Mouse (Mus musculus): ENCODE measurements around the gene Ly6g6c.
"Not testable (repeated sequence)": the region's sequence is repeated elsewhere in the genome, so short reads cannot be mapped to it uniquely, and the experiment has no call there.

Ly6g6c gene

GRCm38 (mm10) chr17:35029691-35030532 is 35.3 kb upstream of the Ly6g6c start:
- CTCF ChIA-PET: interaction anchor here (0.6 to 1.2 kb wide), 2 partner anchors 30 to 81 kb away, joined by 3 to 5 read pairs; no protein-coding TSS in a partner anchor

DNA sequence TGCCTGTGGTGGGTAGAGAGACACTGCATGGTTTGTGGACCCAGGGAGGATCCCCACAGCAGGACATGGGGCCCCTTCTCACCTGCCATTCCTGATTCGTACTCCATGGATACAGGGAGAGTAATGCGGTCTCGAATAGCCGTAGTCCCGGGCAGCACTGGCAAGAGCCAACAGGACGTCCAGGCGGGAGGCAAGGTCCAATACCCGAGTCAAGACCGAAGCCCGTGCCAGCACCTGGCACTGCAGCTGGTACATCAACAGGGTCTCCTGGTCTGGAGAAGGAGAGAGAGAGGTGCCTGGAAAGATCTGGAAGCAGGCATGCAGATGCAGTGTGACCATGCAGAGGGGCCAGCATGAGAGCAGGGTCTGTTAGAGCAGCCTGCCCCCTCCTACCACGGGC is 33.9 kb upstream of the Ly6g6c start:
- CTCF ChIA-PET: no interaction called here

DNA sequence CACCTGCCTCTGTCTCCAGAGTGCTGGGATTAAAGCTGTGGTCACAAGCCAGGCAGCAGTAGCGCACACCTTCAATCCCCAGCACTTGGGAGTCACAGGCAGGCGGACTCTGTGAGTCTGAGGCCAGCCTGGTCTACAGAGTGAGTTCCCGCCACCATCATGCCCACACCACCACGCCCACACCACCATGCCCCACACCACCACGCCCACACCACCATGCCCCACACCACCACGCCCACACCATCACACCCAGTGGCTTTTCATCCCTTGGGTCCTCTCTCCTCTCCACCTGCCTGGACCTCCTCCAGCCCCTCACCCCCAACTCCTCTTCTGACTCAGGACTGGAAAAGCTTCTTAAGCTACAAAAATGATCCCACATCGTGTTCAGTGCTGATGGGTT is 33.3 kb upstream of the Ly6g6c start:
- CTCF ChIA-PET: no interaction called here

DNA sequence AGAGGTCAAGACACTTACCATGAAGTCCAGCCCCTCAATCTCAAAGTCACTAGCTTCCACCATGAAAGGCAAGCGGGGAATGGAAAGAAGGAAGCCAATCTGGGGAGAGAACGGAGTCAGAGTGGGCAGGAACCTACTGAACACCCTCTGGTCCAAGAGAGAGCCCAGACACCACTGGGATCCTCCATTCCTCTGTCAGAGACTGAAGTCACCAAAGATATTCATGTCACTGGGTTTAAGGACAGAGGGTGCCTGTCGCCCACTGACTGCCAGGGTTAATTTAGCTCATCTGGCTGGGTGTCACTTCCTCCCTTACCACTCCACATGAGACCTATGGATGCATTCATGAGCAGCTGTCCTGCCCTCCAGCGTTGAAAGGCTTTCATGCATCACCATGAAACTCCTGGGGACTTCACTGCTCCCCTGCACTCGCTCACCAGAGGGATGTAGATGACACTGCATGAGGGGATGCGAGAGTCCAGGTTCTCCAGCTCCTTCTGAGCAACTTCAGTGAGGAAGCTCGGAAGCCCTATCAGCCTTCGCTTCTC is 32.8 kb upstream of the Ly6g6c start:
- CTCF ChIA-PET: no interaction called here

- CTCF ChIA-PET: not testable (repeated sequence)
These were observed 31.5 kb upstream of the Ly6g6c start for GRCm38 (mm10) chr17:35033703-35034102.

DNA sequence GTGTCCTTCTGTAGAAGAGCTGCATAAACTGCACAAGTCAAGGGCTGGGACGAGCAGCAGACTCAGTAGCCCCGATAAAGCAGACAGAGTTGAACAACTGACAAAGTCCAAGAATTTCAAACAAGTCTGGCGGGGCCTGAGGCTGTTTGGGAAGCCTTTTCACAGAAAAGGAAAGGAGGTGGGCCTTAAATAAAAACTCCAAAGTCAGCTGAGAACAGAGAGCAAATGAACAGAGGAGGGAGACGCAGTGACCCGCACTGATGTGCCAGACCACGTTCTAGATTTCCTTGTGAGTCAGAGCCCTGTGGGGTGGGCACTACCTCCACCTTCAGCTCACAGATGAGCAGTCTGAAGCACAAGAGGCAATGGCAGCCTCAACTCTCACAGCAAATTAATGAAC is 30.3 kb upstream of the Ly6g6c start:
- CTCF ChIA-PET: interaction anchor here (0.6 to 0.7 kb wide), 2 partner anchors 12 to 90 kb away, joined by 3 read pairs; no protein-coding TSS in a partner anchor

DNA sequence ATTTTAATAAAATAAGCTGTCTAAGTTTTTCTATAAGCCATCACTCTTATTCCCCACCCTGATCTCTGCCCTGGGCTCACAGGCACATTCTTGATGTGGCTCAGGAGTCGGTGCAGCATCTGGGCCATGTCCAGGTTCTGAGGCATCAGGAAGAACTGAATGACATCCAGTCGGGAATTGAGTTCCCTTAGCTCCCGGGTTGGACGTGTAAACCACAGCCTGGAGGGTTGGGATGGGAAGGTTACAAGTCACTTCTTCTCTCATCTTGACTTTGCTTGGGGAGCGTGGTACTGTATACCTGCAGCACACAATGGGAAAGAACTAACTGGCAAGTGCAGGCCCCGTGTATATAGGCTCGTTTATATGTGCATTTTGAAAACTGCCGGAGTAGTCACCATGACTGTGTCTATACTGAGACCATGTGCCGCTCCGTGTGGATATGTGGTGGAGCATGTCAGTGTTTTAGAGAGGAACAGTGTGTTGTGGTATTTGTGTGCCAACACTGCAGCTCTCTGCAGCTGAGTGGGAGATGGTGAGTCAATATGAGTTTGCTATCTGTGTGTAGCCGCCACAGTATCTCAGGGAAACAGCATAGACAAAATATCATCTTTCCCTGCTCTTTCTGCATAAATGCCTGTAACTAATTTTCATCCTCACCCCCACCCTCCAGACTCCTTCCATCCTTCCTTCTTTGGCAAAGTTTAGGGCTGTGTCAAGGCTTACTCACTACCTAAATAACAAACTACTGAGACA is 25.9 kb upstream of the Ly6g6c start:
- CTCF ChIA-PET: interaction anchor here (0.7 kb wide), 1 partner anchor 206 kb away, joined by 3 read pairs; no protein-coding TSS in a partner anchor

- CTCF ChIA-PET: interaction anchor here (1.3 kb wide), 1 partner anchor 20 kb away, joined by 3 read pairs; no protein-coding TSS in a partner anchor
These were observed 21.4 kb upstream of the Ly6g6c start for GRCm38 (mm10) chr17:35043794-35044193.

- CTCF ChIA-PET: interaction anchor here (1.3 kb wide), 2 partner anchors 17 to 21 kb away, joined by 3 to 5 read pairs; partner anchors contain the start of gene Sapcd1
These were observed 20.0 kb upstream of the Ly6g6c start for GRCm38 (mm10) chr17:35044904-35045806.

DNA sequence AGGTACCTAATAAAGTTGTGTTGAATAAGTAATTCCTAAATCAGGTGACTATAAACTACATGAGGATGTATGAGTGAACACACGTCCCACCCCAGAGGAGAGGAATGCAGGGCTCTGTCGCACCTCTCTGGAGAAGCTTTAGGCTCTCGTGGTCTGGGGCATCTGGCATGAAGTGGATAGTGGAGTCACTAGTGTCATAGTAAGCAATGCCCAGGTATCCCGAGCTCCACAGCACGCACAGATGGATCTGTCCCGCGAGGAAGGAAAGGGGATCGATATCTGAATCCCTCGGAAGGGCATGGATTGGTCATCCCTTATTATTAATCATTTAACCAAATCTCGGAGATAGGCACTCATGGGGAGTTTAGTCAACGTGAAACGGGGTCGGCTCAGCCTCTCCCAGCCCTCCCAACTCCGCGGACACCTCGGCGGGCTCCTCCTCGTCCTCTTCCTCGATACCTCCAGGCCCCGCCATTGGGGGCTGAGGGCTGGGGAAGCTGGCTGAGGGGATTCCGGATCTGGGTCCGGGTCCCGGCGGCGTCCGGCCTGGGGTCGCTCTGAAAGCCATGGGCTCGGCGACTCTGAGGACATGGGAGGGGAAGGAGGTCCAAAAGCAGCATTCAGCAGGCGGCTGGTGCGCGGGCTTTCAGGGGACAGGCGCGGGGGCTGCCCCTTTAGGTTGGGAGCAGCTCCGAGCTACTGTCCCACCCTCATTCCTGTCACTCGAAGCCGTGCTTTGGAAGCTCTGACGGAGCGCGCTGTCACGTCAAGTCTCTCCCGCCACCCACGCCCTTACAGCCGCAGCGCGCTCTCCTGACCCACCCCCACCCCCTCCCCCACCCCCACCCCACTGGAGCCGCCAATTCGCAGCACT is 19.1 kb upstream of the Ly6g6c start:
- CTCF ChIA-PET: interaction anchor here (1.3 kb wide), 1 partner anchor 18 kb away, joined by 5 read pairs; the partner anchor contains the start of gene Sapcd1

- CTCF ChIA-PET: interaction anchor here (0.6 to 1.5 kb wide), 3 partner anchors 12 to 182 kb away, joined by 3 to 5 read pairs (median 5); partner anchors contain the start of genes Ddah2 and Sapcd1
These were observed 18.3 kb upstream of the Ly6g6c start, which contains the start of gene Msh5 for GRCm38 (mm10) chr17:35046681-35047455. TSS of gene Msh5 (minus strand) at chr17:35046745.

DNA sequence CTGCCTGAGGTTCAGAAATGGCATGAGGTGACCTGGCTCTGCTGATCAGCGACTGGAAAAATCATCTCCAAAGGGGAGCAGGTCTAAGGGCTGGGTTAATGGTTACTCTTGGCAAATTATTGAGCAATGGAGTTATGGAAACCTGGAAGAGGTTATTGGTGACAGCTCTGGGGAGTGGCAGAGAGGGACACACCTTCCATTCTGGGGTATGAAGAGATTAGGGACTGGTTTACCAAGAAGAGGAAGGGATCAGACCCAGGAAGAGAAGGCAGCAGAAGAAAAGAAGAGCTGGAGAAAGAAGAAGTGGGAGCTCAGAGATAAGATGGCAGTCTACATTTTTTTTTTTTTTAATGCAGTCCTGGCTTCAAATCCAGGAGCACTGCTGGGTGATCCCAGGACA is 17.5 kb upstream of the Ly6g6c start:
- CTCF ChIA-PET: interaction anchor here (0.6 to 1.5 kb wide), 4 partner anchors 11 to 181 kb away, joined by 3 to 5 read pairs (median 3); partner anchors contain the start of gene Ddah2

DNA sequence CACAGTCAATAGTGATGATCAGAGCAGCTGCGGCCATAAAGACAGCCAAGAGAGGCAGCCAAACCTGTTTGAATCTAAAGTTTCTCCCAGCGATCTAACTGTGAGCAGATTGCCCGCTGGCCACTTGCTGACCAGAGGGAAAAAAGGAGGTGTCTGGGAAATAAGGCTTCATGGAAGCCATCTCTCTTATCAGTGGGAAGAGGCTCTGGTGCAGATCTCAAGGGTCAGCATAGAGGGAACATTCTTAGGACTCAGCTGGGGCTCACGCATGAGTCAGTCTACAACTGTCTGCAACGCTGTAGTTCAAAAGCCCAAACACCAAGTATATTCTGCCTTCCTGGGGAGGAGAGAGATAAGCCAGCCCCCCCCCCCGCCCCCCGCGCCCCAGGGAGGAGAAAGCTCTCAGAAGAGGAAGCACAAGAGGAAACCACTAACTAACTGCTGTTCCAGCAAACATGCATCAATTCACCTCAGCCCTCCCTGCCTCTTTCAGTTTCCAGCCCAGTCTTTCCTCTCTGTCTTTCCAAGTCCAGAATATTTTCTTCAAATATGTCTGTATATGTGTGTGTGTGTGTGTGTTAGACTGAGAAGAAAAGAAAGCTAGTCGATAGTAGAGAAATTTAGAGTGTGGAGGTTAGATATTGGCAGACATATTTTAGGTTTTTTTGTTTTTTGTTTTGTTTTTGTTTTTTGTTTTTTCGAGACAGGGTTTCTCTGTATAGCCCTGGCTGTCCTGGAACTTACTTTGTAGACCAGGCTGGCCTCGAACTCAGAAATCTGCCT is 16.8 kb upstream of the Ly6g6c start:
- CTCF ChIA-PET: interaction anchor here (0.8 to 1.5 kb wide), 3 partner anchors 11 to 47 kb away, joined by 3 to 5 read pairs (median 3); partner anchors contain the start of gene Ddah2

- CTCF ChIA-PET: interaction anchor here (0.6 to 1.0 kb wide), 2 partner anchors 47 to 701 kb away, joined by 3 to 5 read pairs; no protein-coding TSS in a partner anchor
These were observed 16.2 kb upstream of the Ly6g6c start for GRCm38 (mm10) chr17:35048932-35049440.

- CTCF ChIA-PET: interaction anchor here (0.6 kb wide), 2 partner anchors 41 to 702 kb away, joined by 3 to 5 read pairs; no protein-coding TSS in a partner anchor
These were observed 15.6 kb upstream of the Ly6g6c start, which contains the start of gene Clic1 for GRCm38 (mm10) chr17:35049561-35050016. TSS of gene Clic1 (plus strand) at chr17:35049966.

GRCm38 (mm10) chr17:35050126-35050750 is 14.9 kb upstream of the Ly6g6c start:
- CTCF ChIA-PET: interaction anchor here (0.6 kb wide), 2 partner anchors 13 to 40 kb away, joined by 3 to 4 read pairs; no protein-coding TSS in a partner anchor
